9 mouse cellular contexts compared by ENCODE assay signal in the genomic region with DNA sequence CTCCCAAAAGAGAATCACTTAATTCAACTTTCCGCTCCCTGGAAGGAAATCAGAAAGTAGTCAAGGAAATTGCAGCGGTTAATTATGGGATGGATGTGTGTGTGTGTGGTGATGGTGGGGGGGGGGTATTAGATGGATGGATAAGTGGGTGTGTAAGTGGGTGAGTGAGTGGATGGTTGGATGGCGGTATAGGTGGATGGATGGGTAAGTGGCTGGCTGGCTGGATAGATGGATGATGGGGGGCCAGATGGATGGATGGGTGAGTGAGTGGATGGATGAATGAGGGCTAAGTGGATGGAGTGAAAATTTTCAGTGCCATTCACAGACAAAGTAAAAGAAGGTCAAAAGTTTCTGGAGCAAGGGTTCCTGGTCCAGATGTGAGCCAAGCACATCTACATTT. TPM values are rescaled to one million over a fixed set of nuclear protein-coding genes. Genes with fewer than 3 reads are reported as not detected.
A peak's percentile ranks its signal among the peaks of the same experiment; 100 is the strongest.
DNase-seq lines count a peak whose midpoint lies in the region; ATAC-seq and TF ChIP-seq lines count a peak whose summit lies in the region.
"Had no signal": no experiment of that assay in that cellular context is flagged by ENCODE, and none has a peak within 500 bp of the region (broad histone marks: within the 10 kb centered on the region; RNA-seq: fewer than 3 reads in every experiment).

No protein-coding gene starts in this region.

- no peaks in the 10 kb centered on the region for H3K36me3 ChIP-seq in kidney, postnatal 0 days (ENCODE audit: insufficient read depth, low read length)
- 0 out of 2 replicates have a peak, but pooled peaks cover 4% of the 10 kb centered on the region for H3K36me3 ChIP-seq in embryonic facial prominence, embryonic 12.5 days
- no peaks in the 10 kb centered on the region for H3K36me3 ChIP-seq in hindbrain, postnatal 0 days (ENCODE audit: insufficient read depth, low read length)
- H3K36me3 ChIP-seq in midbrain, embryonic 16.5 days (ENCODE audit: control insufficient read depth, insufficient read depth, low read length), result no peaks in the 10 kb centered on the region

- H3K4me3 ChIP-seq in kidney, postnatal 0 days (replicated peaks; ENCODE audit: low read depth, low read length), result peak overlapping the region; percentile 75
- peak overlapping the region; percentile 79 for H3K4me3 ChIP-seq in embryonic facial prominence, embryonic 12.5 days
- peak overlapping the region; percentile 60 for H3K4me3 ChIP-seq in hindbrain, postnatal 0 days (ENCODE audit: low read length)
- peak overlapping the region; percentile 54 for H3K4me3 ChIP-seq in midbrain, embryonic 16.5 days (ENCODE audit: low read depth, low read length)

- H3K4me2 ChIP-seq in kidney, postnatal 0 days (ENCODE audit: low read length), result peak overlapping the region; percentile 92
- H3K4me2 ChIP-seq in embryonic facial prominence, embryonic 12.5 days (replicated peaks), result peak overlapping the region; percentile 79
- H3K4me2 ChIP-seq in hindbrain, postnatal 0 days (ENCODE audit: low read depth, low read length), result peak overlapping the region; percentile 86
- H3K4me2 ChIP-seq in midbrain, embryonic 16.5 days (ENCODE audit: low read length), result peak overlapping the region; percentile 85

- no peak for ATAC-seq in kidney, postnatal 0 days (replicated peaks; ENCODE audit: low FRiP score, low read depth)
- ATAC-seq in embryonic facial prominence, embryonic 12.5 days (ENCODE audit: insufficient number of reproducible peaks, insufficient read depth, low FRiP score, low TSS enrichment), result no peak
- no peak for ATAC-seq in hindbrain, postnatal 0 days
- ATAC-seq in midbrain, embryonic 16.5 days, result no peak
- no peak for ATAC-seq in monocyte, adult 5-6 weeks (replicated peaks; ENCODE audit: insufficient number of reproducible peaks, low FRiP score, low TSS enrichment, poor library complexity, severe bottlenecking)

- no peak for DNase-seq in kidney, postnatal 0 days (ENCODE audit: low spot score)
- no peak for DNase-seq in kidney, adult 9 months
- no peak for DNase-seq in hindbrain, postnatal 0 days (ENCODE audit: low spot score)
- DNase-seq in embryo, embryonic 11 days, result no peak
- DNase-seq in left cerebral cortex, adult 9 months (ENCODE audit: low spot score in 2 of 2), result no peak

- H3K27ac ChIP-seq in kidney, postnatal 0 days, result 0 out of 2 replicates have a peak overlapping the region, but pooled peaks have one; percentile 73
- H3K27ac ChIP-seq in embryonic facial prominence, embryonic 12.5 days, result peak overlapping the region; percentile 81; the same call in 1 of the 2 replicates
- no peak overlapping the region for H3K27ac ChIP-seq in hindbrain, postnatal 0 days
- H3K27ac ChIP-seq in midbrain, embryonic 16.5 days (ENCODE audit: low read length), result no peak overlapping the region

- no peak for TF ChIP-seq CTCF in kidney, postnatal 0 days (IDR thresholded peaks at IDR 0.05; ENCODE audit: low read depth)
- no peak for TF ChIP-seq CTCF in hindbrain, postnatal 0 days (IDR thresholded peaks at IDR 0.05; ENCODE audit: low read depth)

- 45% methylated on average over 3 of the region's 3 CpGs for WGBS in kidney, postnatal 0 days
- WGBS in embryonic facial prominence, embryonic 12.5 days, result 41% methylated on average over 3 of the region's 3 CpGs
- 43% methylated on average over 3 of the region's 3 CpGs for WGBS in hindbrain, postnatal 0 days
- 37% methylated on average over 3 of the region's 3 CpGs for WGBS in midbrain, embryonic 16.5 days

- H3K27me3 ChIP-seq in kidney, postnatal 0 days (ENCODE audit: insufficient read depth, low read length), result no peaks in the 10 kb centered on the region
- no peaks in the 10 kb centered on the region for H3K27me3 ChIP-seq in embryonic facial prominence, embryonic 12.5 days
- no peaks in the 10 kb centered on the region for H3K27me3 ChIP-seq in hindbrain, postnatal 0 days (ENCODE audit: insufficient read depth, low read length)
- H3K27me3 ChIP-seq in midbrain, embryonic 16.5 days (ENCODE audit: control insufficient read depth, insufficient read depth, low read depth, low read length), result peaks cover 2% of the 10 kb centered on the region; the same call in 1 of the 2 replicates

- H3K4me1 ChIP-seq in kidney, postnatal 0 days (replicated peaks; ENCODE audit: insufficient read depth, low read length), result peaks cover 30% of the 10 kb centered on the region
- peaks cover 30% of the 10 kb centered on the region for H3K4me1 ChIP-seq in embryonic facial prominence, embryonic 12.5 days
- H3K4me1 ChIP-seq in hindbrain, postnatal 0 days (ENCODE audit: insufficient read depth, low read length), result peaks cover 6% of the 10 kb centered on the region
- H3K4me1 ChIP-seq in midbrain, embryonic 16.5 days (ENCODE audit: control insufficient read depth, insufficient read depth, low read length), result peaks cover 8% of the 10 kb centered on the region

- peak overlapping the region; percentile 71; the same call in 1 of the 2 replicates for H3K9ac ChIP-seq in kidney, postnatal 0 days (ENCODE audit: low read depth, low read length)
- H3K9ac ChIP-seq in embryonic facial prominence, embryonic 12.5 days, result peak overlapping the region; percentile 79; the same call in 1 of the 2 replicates
- no peak overlapping the region; the same call in 1 of the 2 replicates for H3K9ac ChIP-seq in hindbrain, postnatal 0 days (replicated peaks; ENCODE audit: low read length)
- no peak overlapping the region for H3K9ac ChIP-seq in midbrain, embryonic 16.5 days (ENCODE audit: low read depth, low read length)

- H3K9me3 ChIP-seq in kidney, postnatal 0 days (replicated peaks; ENCODE audit: low read length), result no peaks in the 10 kb centered on the region
- H3K9me3 ChIP-seq in embryonic facial prominence, embryonic 12.5 days, result no peaks in the 10 kb centered on the region
- H3K9me3 ChIP-seq in hindbrain, postnatal 0 days (ENCODE audit: low read length), result no peaks in the 10 kb centered on the region
- H3K9me3 ChIP-seq in midbrain, embryonic 16.5 days (replicated peaks; ENCODE audit: control insufficient read depth, low read length, poor library complexity, severe bottlenecking), result no peaks in the 10 kb centered on the region

RNA-seq across cellular contexts. Expression of a gene that starts 0.5 kb away (rescaled TPM):
- 38.1 and 38.2 TPM in 2 replicates for polyA plus RNA-seq in kidney, postnatal 0 days (2015; fragmentation: Nextera tagmentation; extraction: Ambion mirVana)
- polyA plus RNA-seq in embryonic facial prominence, embryonic 12.5 days (2016; fragmentation: Nextera tagmentation; extraction: Ambion mirVana), result 52.9 and 54.8 TPM in 2 replicates
- 30.0 and 46.2 TPM in 2 replicates for total RNA-seq in hindbrain, postnatal 0 days (2014; rRNA removed)
- 22.6 and 22.8 TPM in 2 replicates for polyA plus RNA-seq in hindbrain, postnatal 0 days (2015; fragmentation: Nextera tagmentation; extraction: Ambion mirVana)
- 20.8 and 21.2 TPM in 2 replicates for polyA plus RNA-seq in midbrain, embryonic 16.5 days (2015; fragmentation: Nextera tagmentation; extraction: Ambion mirVana)
- total RNA-seq in monocyte, adult 5-6 weeks (2017), result 11.0 to 12.8 TPM (median 12.7 TPM) in 3 replicates

RNA-seq across cellular contexts. Expression of a gene that starts 3.7 kb away (rescaled TPM):
- 17.0 and 21.1 TPM in 2 replicates for polyA plus RNA-seq in kidney, postnatal 0 days (2015; fragmentation: Nextera tagmentation; extraction: Ambion mirVana)
- 25.4 and 25.6 TPM in 2 replicates for polyA plus RNA-seq in embryonic facial prominence, embryonic 12.5 days (2016; fragmentation: Nextera tagmentation; extraction: Ambion mirVana)
- 62.9 and 70.9 TPM in 2 replicates for total RNA-seq in hindbrain, postnatal 0 days (2014; rRNA removed)
- 10.3 and 11.0 TPM in 2 replicates for polyA plus RNA-seq in hindbrain, postnatal 0 days (2015; fragmentation: Nextera tagmentation; extraction: Ambion mirVana)
- polyA plus RNA-seq in midbrain, embryonic 16.5 days (2015; fragmentation: Nextera tagmentation; extraction: Ambion mirVana), result 9.5 and 11.1 TPM in 2 replicates
- total RNA-seq in monocyte, adult 5-6 weeks (2017), result 41.3 to 61.2 TPM (median 48.2 TPM) in 3 replicates

RNA-seq across cellular contexts. Expression of a gene that starts 32.5 kb away (rescaled TPM):
- polyA plus RNA-seq in kidney, postnatal 0 days (2015; fragmentation: Nextera tagmentation; extraction: Ambion mirVana), result 28.9 and 33.8 TPM in 2 replicates
- polyA plus RNA-seq in embryonic facial prominence, embryonic 12.5 days (2016; fragmentation: Nextera tagmentation; extraction: Ambion mirVana), result 38.2 and 42.6 TPM in 2 replicates
- 86.1 and 88.6 TPM in 2 replicates for total RNA-seq in hindbrain, postnatal 0 days (2014; rRNA removed)
- 84.9 and 86.8 TPM in 2 replicates for polyA plus RNA-seq in hindbrain, postnatal 0 days (2015; fragmentation: Nextera tagmentation; extraction: Ambion mirVana)
- polyA plus RNA-seq in midbrain, embryonic 16.5 days (2015; fragmentation: Nextera tagmentation; extraction: Ambion mirVana), result 107 and 108 TPM in 2 replicates
- 12.1 to 32.5 TPM (median 24.6 TPM) in 3 replicates for total RNA-seq in monocyte, adult 5-6 weeks (2017)

RNA-seq across cellular contexts. Expression of a gene that starts 48.6 kb away (rescaled TPM):
- polyA plus RNA-seq in kidney, postnatal 0 days (2015; fragmentation: Nextera tagmentation; extraction: Ambion mirVana), result not detected in 2 replicates
- not detected in 2 replicates for polyA plus RNA-seq in embryonic facial prominence, embryonic 12.5 days (2016; fragmentation: Nextera tagmentation; extraction: Ambion mirVana)
- total RNA-seq in hindbrain, postnatal 0 days (2014; rRNA removed), result 1.3 TPM in 1 of 2 replicates, not detected in the other
- polyA plus RNA-seq in hindbrain, postnatal 0 days (2015; fragmentation: Nextera tagmentation; extraction: Ambion mirVana), result 0.19 and 0.72 TPM in 2 replicates
- not detected in 2 replicates for polyA plus RNA-seq in midbrain, embryonic 16.5 days (2015; fragmentation: Nextera tagmentation; extraction: Ambion mirVana)
- not detected in 3 replicates for total RNA-seq in monocyte, adult 5-6 weeks (2017)
- total RNA-seq: megakaryocyte-erythroid progenitor cell, adult 5-6 weeks had no signal

Comparison
In these comparisons a context has a peak if more than half of its experiments do, and no peak if none do; other contexts are left out.
1. H3K27ac ChIP-seq: peak in kidney, postnatal 0 days (single experiment) and embryonic facial prominence, embryonic 12.5 days (single experiment); none in hindbrain, postnatal 0 days (single experiment) and midbrain, embryonic 16.5 days (single experiment).
2. H3K9ac ChIP-seq: peak in kidney, postnatal 0 days (single experiment) and embryonic facial prominence, embryonic 12.5 days (single experiment); none in hindbrain, postnatal 0 days (single experiment) and midbrain, embryonic 16.5 days (single experiment).
3. Peak in every context shown above with its lines, with median percentiles within 50 percentile points of each other: H3K4me2 ChIP-seq and H3K4me3 ChIP-seq.